Mouse (Mus musculus) heart, embryonic 13.5 days (tissue): ENCODE measurements at regions not wholly inside any gene's neighbourhood (a gene's known extent, or its start where the extent isn't known, plus 50 kb on each side); places are given as distances from the start of the nearest gene placed in this dataset. TPM values are rescaled to one million over a fixed set of nuclear protein-coding genes. Genes with fewer than 3 reads are reported as not detected.

Experiments
- microRNA-seq: library from miRNA; unstranded; fragments of <30 nt; microRNA quantifications from one replicate; pipeline ENCODE4, GENCODE M21; 2016

Small RNA genes in the stretch of these regions (microRNA-seq; reads per million reads assigned to microRNA genes)
- gene Gm23400 (not detected), gene Gm27359 (not detected)
